Mouse (Mus musculus) leukemia stem cell, adult 10-12 weeks (primary cell): Measurements from ENCODE around the gene Cd209c. TPM values are rescaled to one million over a fixed set of nuclear protein-coding genes. Genes with fewer than 3 reads are reported as not detected.

Experiments
- polyA plus RNA-seq: library from polyadenylated mRNA; stranded (reverse); fragments of >175 nt; gene quantifications from 2 replicates; pipeline ENCODE4 v1.2.3, GENCODE M21; 2012; ENCODE audit warnings: low replicate concordance

Gene Cd209c
- not detected in 2 replicates for polyA plus RNA-seq

DNA sequence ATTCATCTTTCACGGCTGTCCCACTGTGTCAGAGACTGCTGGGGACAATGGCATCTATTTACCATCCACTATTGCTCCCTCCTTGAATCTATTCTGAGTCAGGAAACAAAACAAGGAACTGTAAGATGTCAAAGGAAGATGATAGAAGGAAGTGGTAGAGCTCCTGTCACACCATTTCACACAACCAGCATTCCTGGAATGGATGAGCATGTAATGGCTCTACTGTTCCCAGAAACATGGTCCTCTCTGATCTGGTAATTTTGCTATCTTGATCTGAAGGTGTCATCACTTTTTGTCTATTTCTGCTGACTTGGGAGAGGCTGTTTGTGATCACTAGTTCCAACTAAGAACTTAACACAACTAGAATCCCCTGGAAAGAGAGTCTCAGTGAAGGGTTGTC is at the start of gene Cd209c:
TSS of gene Cd209c (minus strand) at position 101 of the 400 bp plus-strand sequence.

DNA sequence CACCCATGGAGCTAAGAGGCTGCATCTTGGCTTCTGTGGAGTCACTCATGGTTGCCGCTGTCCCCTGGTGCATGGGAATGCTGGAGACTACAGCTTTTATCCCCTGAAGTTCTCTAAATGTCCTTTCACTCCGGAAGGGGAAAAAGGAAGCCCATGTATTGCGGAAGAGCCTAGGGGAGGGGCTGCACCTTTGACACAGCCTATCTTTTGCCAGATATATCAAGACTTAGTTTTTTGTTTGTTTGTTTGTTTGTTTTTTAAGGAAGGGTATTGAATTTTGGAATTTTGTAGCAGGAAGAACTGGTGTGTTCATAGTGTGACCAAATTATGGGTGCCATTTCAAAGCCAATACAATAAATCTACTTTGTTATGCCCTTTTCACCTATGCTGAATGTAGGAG is 27.8 kb downstream of the Cd209c start, which contains the start of gene Cd209b:
TSS of gene Cd209b (minus strand) at position 101 of the 400 bp plus-strand sequence.

Other genes with a start within 250 kb of the Cd209c start
- gene Clec4g, start 234.1 kb downstream of the Cd209c start, polyA plus RNA-seq, result 0.17 TPM in 1 of 2 replicates, not detected in the other
- gene Cd209a, start 205.8 kb downstream of the Cd209c start, polyA plus RNA-seq, result 0.44 and 0.52 TPM in 2 replicates
- not detected in 2 replicates for gene Cd209e, start 100.4 kb downstream of the Cd209c start, polyA plus RNA-seq
- gene Cd209d, start 76.2 kb downstream of the Cd209c start, polyA plus RNA-seq, result not detected in 2 replicates
- not detected in 2 replicates for gene Cd209b, start 27.9 kb downstream of the Cd209c start, polyA plus RNA-seq
- gene Cd209f, start 151.1 kb upstream of the Cd209c start, polyA plus RNA-seq, result not detected in 2 replicates
- gene Cd209g, start 179.4 kb upstream of the Cd209c start, polyA plus RNA-seq, result not detected in 2 replicates
- gene Evi5l, start 211.8 kb upstream of the Cd209c start, polyA plus RNA-seq, result 4.8 and 11.4 TPM in 2 replicates